Mouse (Mus musculus) lung, postnatal 0 days (tissue): ENCODE results near the gene Kat6b. TPM values are rescaled to one million over a fixed set of nuclear protein-coding genes. Genes with fewer than 3 reads are reported as not detected.
A peak's percentile ranks its signal among the peaks of the same experiment; 100 is the strongest.

ENCODE experiments used
- ATAC-seq: fragments of 200-750 bp; cut with Nextera tagmentation; 2 replicates; pipeline ENCODE4 v1.8.0; 2017; ENCODE audit warnings: moderate library complexity
- DNase-seq: peaks from one replicate; pipeline ENCODE4 v3.0.0-alpha.2; 2016; ENCODE audit warnings: low spot score
- H3K27ac ChIP-seq: fragments of 300-500 bp; sonication (generic); 2 replicates; pipeline ENCODE4 v1.5.1; 2014; ENCODE audit warnings: antibody characterized with exemption, mild to moderate bottlenecking, low read length, mixed read lengths
- H3K27me3 ChIP-seq: fragments of 300-500 bp; sonication (generic); replicated peaks from 2 replicates; pipeline ENCODE4 v1.6.1; 2014; ENCODE audit warnings: low read length, mixed read lengths; ENCODE audit not compliant: insufficient read depth
- H3K36me3 ChIP-seq: fragments of 300-500 bp; sonication (generic); 2 replicates; pipeline ENCODE4 v1.6.1; 2014; ENCODE audit warnings: low read length, mixed read lengths; ENCODE audit not compliant: insufficient read depth
- H3K4me1 ChIP-seq: fragments of 300-500 bp; sonication (generic); 2 replicates; pipeline ENCODE4 v1.6.1; 2014; ENCODE audit warnings: antibody characterized with exemption, low read depth, low read length, mixed read lengths; ENCODE audit not compliant: insufficient read depth
- H3K4me2 ChIP-seq: fragments of 300-500 bp; sonication (generic); replicated peaks from 2 replicates; pipeline ENCODE4 v1.6.1; 2014; ENCODE audit warnings: low read depth, mild to moderate bottlenecking, low read length, moderate library complexity, mixed read lengths
- H3K4me3 ChIP-seq: fragments of 300-500 bp; sonication (generic); 2 replicates; pipeline ENCODE4 v1.5.1; 2014; ENCODE audit warnings: low read depth, low read length
- H3K9ac ChIP-seq: fragments of 300-500 bp; sonication (generic); replicated peaks from 2 replicates; pipeline ENCODE4 v1.6.1; 2014; ENCODE audit warnings: low read depth, mild to moderate bottlenecking
- H3K9me3 ChIP-seq: fragments of 300-500 bp; sonication (generic); 2 replicates; pipeline ENCODE4 v1.6.1; 2016; ENCODE audit warnings: low read length, mixed read lengths
- CTCF ChIP-seq: IDR thresholded peaks from 2 replicates; pipeline ENCODE4 v1.5.1; 2016; ENCODE audit warnings: antibody characterized with exemption, mild to moderate bottlenecking
- EP300 ChIP-seq: IDR thresholded peaks from 2 replicates; pipeline ENCODE4 v1.6.1; 2016; ENCODE audit warnings: antibody characterized with exemption, mild to moderate bottlenecking, control low read depth
- WGBS: fragments of 180-500 bp; shearing (Covaris S2); extraction: QIAGEN DNeasy Blood & Tissue Kit; methylation state at CpG from one replicate; pipeline ENCODE4 v1.1.7; 2014; 5-methylcytosine and 5-hydroxymethylcytosine counted together
- polyA plus RNA-seq: library from polyadenylated mRNA; unstranded; fragments of >200 nt; fragmentation: Nextera tagmentation; extraction: Ambion mirVana; gene quantifications from 2 replicates; pipeline ENCODE4 v1.2.1, GENCODE M21; 2015

Gene Kat6b
- polyA plus RNA-seq, 1 experiment from 2014 or later = 5.3 TPM

- 82% methylated on average over 3 of the region's 3 CpGs for WGBS
- DNase-seq (no peak), ATAC-seq (no peak)
- H3K4me2 ChIP-seq = no peak overlapping the region
- H3K4me1 ChIP-seq = no peaks in the 10 kb centered on the region; the same call in 1 of the 2 replicates
- no peak overlapping the region for H3K4me3 ChIP-seq
- H3K9ac ChIP-seq = no peak overlapping the region
- no peaks in the 10 kb centered on the region for H3K9me3 ChIP-seq
- H3K27ac ChIP-seq = no peak overlapping the region
- H3K36me3 ChIP-seq = no peaks in the 10 kb centered on the region
- no peak for TF ChIP-seq EP300
- no peak for TF ChIP-seq CTCF
- no peaks in the 10 kb centered on the region for H3K27me3 ChIP-seq
These were observed 58.5 kb downstream of the Kat6b start for GRCm38 (mm10) chr14:21539731-21540130.

GRCm38 (mm10) chr14:21540361-21540760, 59.1 kb downstream of the Kat6b start:
- Histone ChIP-seq H3K27ac (no peak overlapping the region), H3K9me3 (no peaks in the 10 kb centered on the region), H3K4me3 (no peak overlapping the region), H3K4me2 (no peak overlapping the region), H3K9ac (no peak overlapping the region), H3K27me3 (no peaks in the 10 kb centered on the region), H3K4me1 (no peaks in the 10 kb centered on the region; the same call in 1 of the 2 replicates), H3K36me3 (no peaks in the 10 kb centered on the region)
- DNase-seq (no peak), ATAC-seq (no peak)
- TF ChIP-seq CTCF = no peak
- no peak for TF ChIP-seq EP300
- 54% methylated on average over 3 of the region's 3 CpGs for WGBS

- no peaks in the 10 kb centered on the region for H3K9me3 ChIP-seq
- H3K4me1 ChIP-seq = peaks cover 3% of the 10 kb centered on the region; the same call in 1 of the 2 replicates
- no peak overlapping the region for H3K4me2 ChIP-seq
- H3K27me3 ChIP-seq = no peaks in the 10 kb centered on the region
- no peaks in the 10 kb centered on the region for H3K36me3 ChIP-seq
- no peak overlapping the region for H3K27ac ChIP-seq
- WGBS = 75% methylated on average over 4 of the region's 4 CpGs
- TF ChIP-seq EP300 (no peak), CTCF (no peak)
- no peak overlapping the region for H3K4me3 ChIP-seq
- no peak for DNase-seq
- no peak for ATAC-seq
- no peak overlapping the region for H3K9ac ChIP-seq
These were observed 64.3 kb downstream of the Kat6b start for GRCm38 (mm10) chr14:21545529-21545928.

- Histone ChIP-seq H3K4me2 (no peak overlapping the region), H3K9ac (no peak overlapping the region), H3K9me3 (no peaks in the 10 kb centered on the region), H3K4me3 (no peak overlapping the region), H3K27ac (no peak overlapping the region), H3K4me1 (peaks cover 3% of the 10 kb centered on the region; the same call in 1 of the 2 replicates), H3K36me3 (no peaks in the 10 kb centered on the region), H3K27me3 (no peaks in the 10 kb centered on the region)
- no peak for TF ChIP-seq CTCF
- no peak for TF ChIP-seq EP300
- ATAC-seq (no peak), DNase-seq (no peak)
- WGBS = 66% methylated on average over 3 of the region's 3 CpGs
These were observed 65.1 kb downstream of the Kat6b start for GRCm38 (mm10) chr14:21546351-21546750.

- Histone ChIP-seq H3K4me3 (no peak overlapping the region), H3K4me2 (no peak overlapping the region), H3K9ac (no peak overlapping the region), H3K4me1 (peaks cover 3% of the 10 kb centered on the region; the same call in 1 of the 2 replicates), H3K36me3 (no peaks in the 10 kb centered on the region), H3K27me3 (no peaks in the 10 kb centered on the region), H3K27ac (no peak overlapping the region), H3K9me3 (no peaks in the 10 kb centered on the region)
- WGBS = 36% methylated on average over 7 of the region's 7 CpGs
- TF ChIP-seq CTCF = no peak
- 0 out of 2 replicates have a peak, but pooled peaks have one; percentile 6 for TF ChIP-seq EP300
- DNase-seq (peak; percentile 59), ATAC-seq (peak; percentile 64)
These were observed 66.1 kb downstream of the Kat6b start for GRCm38 (mm10) chr14:21547297-21547696.

GRCm38 (mm10) chr14:21547965-21548364, 66.7 kb downstream of the Kat6b start:
- H3K4me1 ChIP-seq = peaks cover 3% of the 10 kb centered on the region; the same call in 1 of the 2 replicates
- no peak overlapping the region for H3K9ac ChIP-seq
- H3K9me3 ChIP-seq = no peaks in the 10 kb centered on the region
- H3K27ac ChIP-seq = no peak overlapping the region
- H3K4me2 ChIP-seq = no peak overlapping the region
- no peak for DNase-seq
- no peak overlapping the region for H3K4me3 ChIP-seq
- no peak for ATAC-seq
- 76% methylated on average over 3 of the region's 3 CpGs for WGBS
- no peaks in the 10 kb centered on the region for H3K36me3 ChIP-seq
- H3K27me3 ChIP-seq = no peaks in the 10 kb centered on the region
- TF ChIP-seq EP300 (no peak), CTCF (no peak)
